Mouse (Mus musculus) mouse embryonic stem cell (cell line): ENCODE data around the gene Sobp.

ENCODE experiments used
- in situ Hi-C, 2 experiments: fragments of 300-500 bp; cut with MboI; formaldehyde crosslinking; loops; 1 replicate in 1 of 2; 3 replicates in 1 of 2; pipeline ENCODE4 v1.14.3; 2019 to 2020; ENCODE audit warnings: low sequenced_read_pairs in 2 of 2, low pct_unique_long_range_greater_than_20kb in 1 of 2, mixed read lengths in 1 of 2; ENCODE audit not compliant: unreplicated experiment in 1 of 2

Sobp gene

GRCm38 (mm10) chr10:43100513-43100912, 73.8 kb downstream of the Sobp start:
- in situ Hi-C loops: no loop called here

- in situ Hi-C loops: no loop called here
Observed at GRCm38 (mm10) chr10:43099229-43099628, 75.1 kb downstream of the Sobp start.

DNA sequence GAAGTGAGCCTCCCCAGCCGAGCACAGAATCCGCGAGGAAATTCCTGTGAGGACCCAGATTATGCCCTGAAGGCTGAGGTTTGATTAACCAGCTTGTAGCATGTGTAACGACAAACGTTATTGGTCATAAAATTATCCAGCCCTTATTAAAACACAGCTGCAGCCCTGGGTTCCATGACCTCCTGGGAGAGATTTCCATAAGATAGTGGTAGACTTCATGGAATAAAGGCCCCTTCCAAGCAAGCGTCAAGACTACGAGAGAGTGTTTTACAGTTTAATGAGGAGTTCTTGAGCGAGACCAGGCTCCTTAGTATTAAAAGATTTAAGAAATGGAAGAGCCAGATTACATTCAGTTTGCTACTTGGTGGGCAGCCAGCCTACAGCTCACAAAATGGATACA, 76.6 kb downstream of the Sobp start:
- in situ Hi-C loops: no loop called here

- in situ Hi-C loops: no loop called here
Observed at GRCm38 (mm10) chr10:43096614-43097013, 77.7 kb downstream of the Sobp start.

GRCm38 (mm10) chr10:43094537-43094936, 79.8 kb downstream of the Sobp start:
- in situ Hi-C loops: no loop called here

DNA sequence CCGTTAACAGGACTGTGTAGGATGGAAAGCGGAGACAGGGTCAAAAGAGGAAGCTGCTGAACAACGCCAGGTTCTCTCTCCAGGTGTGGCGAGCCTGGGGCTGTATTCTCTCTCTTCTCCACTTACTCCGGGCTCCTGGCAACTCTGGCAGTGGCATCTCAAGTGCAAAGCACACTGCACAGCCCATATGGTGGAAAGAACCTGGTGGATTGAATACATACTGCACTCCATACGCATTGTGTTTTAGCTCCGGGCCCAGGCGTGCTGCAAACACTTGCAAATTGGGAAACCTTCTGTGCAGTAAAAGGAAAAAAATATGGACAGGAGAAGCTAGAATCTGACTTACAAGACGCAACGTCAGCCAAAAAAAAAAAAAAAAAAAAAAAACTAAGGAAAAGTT, 80.9 kb downstream of the Sobp start:
- in situ Hi-C loops: no loop called here

DNA sequence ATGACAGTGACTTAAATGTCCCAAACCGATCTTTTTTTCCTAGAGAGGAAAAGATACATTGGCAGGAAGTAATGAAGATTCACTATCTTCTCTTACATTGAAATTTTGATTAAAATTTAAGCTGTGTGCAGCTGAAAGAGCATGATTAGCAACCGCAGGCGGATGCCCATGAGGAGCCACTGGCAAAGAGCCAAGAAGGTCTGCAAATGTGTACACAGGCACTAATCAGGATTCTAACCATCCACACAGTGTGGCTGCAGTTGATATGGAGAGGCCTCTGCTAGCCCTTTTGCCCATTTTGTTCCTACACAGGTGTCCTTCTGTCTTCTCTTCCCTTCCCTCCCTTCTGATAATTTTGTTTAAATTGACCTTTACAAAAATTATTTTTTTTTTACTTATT, 84.3 kb downstream of the Sobp start:
- in situ Hi-C loops: no loop called here

DNA sequence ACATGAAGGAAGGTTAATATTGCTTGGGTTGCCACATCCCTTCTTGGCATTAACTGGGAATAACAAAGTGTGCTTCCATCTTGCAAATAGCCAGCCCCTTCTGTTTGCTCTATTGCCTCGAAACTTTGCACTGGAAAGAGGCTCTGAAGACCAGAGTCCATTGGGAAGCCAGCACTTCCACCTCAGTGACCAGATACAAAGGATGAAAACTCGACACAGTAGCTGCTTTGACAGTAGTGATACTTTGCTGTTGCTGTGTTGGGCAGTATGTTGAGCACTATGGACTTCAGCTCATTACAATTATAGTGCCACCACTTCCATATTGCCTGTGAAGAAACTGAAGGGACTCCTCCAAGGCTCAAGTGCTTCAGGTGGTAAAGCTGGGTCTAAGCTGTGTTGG, 86.9 kb downstream of the Sobp start:
- in situ Hi-C loops: no loop called here

GRCm38 (mm10) chr10:43086888-43087287, 87.4 kb downstream of the Sobp start:
- in situ Hi-C loops: no loop called here

DNA sequence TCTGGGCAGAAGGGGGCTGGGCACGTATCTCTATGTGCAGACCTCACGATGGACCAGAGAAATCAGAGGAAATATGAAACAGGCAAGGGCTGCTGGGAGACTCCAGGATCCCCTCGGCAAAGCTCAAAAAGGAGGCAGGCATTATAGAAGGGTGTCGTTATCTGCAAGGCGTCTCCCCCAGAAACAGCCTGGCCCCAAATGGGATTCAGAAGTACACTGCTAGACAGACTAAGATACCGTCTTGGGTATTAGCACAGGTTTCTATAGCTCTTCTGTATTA, 90.3 kb downstream of the Sobp start:
- in situ Hi-C loops: no loop called here

GRCm38 (mm10) chr10:43083288-43084086, 90.8 kb downstream of the Sobp start:
- in situ Hi-C loops: no loop called here

DNA sequence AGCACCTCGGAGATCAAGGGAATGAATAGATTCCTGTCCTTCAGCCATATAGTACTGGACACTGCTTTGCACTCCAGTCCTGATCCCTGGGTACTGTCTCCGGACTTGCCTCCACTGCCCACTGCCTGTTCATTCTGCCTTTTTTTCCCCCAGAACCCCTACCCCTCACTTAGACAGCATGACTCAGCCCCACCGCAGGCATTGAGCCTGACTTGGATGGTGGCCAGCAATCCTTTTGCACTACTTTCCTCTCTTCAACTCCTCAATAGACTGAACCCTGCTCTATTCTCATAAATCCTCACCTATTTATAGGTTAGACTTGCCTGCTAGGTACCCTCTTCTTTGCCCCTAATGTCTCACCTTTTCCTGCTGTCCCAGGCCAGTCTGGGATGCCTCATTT, 93.0 kb downstream of the Sobp start:
- in situ Hi-C loops: no loop called here

- in situ Hi-C loops: no loop called here
Observed at GRCm38 (mm10) chr10:43075535-43076152, 98.7 kb downstream of the Sobp start.

DNA sequence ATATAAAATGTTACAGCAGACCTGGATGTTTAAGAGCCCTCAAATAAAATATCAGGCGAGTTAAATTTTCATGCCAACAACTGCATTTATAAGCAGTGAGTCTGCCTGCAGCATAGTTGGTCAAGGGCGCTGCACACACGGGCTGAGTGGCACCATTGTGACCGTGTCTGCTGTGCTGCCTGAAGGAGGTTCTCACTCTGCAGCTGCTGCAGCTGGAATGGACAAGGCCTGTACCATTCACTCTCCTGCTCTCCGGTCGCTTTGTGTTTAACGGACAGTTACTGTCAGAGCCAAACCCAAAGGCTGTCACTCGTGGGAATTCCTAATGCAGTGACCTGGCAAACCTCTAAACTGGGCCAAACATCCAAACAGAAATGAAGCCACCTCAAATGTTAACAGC, 101.0 kb downstream of the Sobp start:
- in situ Hi-C loops: no loop called here

DNA sequence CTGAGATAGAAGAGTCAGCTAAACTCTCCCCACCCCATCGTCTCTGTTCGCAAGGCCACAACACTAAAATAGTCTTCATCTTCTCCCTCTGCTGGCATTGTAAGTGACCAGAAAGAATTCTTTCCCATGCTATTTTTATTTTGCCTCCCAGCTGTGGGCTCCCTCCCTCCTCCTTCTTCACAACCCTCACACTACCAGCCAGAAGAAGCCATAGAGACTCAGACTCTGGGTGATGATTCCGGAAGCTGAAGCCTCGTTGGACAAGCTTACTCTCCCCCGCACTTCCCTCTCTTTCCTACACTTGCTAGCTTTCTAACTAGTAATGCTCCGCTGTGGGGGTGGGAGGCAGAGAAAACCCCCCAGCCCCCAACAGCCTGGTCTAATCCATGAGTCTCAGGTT, 103.4 kb downstream of the Sobp start:
- in situ Hi-C loops: no loop called here

- in situ Hi-C loops: no loop called here
Observed at GRCm38 (mm10) chr10:43065331-43065730, 109.0 kb downstream of the Sobp start.

- in situ Hi-C loops: no loop called here
Observed at GRCm38 (mm10) chr10:43061519-43062105, 112.7 kb downstream of the Sobp start.

DNA sequence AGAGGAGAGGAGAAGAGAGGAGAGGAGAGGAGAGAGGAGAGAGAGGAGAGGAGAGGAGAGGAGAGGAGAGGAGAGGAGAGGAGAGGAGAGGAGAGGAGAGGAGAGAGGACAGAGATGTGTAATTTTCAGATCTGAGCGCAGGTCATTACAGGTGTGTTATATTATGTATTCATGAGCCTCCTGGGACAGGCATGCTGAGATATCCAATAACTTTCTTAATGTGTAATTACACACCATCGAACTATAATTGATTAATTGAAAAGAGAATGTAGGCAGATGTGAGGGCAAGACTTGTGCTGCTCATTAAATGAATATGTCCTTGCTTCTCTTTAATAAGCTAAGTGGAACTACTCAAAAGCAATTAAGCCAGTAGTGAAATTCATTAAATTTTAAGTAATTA, 118.9 kb downstream of the Sobp start:
- in situ Hi-C loops: no loop called here

DNA sequence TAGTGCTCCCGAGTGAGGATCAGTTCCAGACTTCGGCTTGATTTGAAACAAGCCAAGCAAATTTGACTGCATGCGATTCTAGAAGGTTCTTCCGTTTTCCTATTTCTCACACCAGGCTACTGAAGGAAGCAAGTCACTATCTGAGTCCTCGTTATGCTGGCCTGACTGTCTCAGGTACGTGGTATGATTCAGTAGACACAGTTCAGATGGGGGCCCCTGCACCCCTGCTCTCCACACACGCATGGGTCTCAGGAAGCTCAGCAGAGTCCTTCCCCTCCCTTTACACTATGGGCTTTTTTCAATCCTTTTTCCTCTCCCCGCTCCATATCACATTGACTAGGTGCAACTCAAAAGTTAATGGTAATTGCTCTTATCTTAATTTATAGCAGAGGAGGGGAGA, 119.6 kb downstream of the Sobp start:
- in situ Hi-C loops: no loop called here

DNA sequence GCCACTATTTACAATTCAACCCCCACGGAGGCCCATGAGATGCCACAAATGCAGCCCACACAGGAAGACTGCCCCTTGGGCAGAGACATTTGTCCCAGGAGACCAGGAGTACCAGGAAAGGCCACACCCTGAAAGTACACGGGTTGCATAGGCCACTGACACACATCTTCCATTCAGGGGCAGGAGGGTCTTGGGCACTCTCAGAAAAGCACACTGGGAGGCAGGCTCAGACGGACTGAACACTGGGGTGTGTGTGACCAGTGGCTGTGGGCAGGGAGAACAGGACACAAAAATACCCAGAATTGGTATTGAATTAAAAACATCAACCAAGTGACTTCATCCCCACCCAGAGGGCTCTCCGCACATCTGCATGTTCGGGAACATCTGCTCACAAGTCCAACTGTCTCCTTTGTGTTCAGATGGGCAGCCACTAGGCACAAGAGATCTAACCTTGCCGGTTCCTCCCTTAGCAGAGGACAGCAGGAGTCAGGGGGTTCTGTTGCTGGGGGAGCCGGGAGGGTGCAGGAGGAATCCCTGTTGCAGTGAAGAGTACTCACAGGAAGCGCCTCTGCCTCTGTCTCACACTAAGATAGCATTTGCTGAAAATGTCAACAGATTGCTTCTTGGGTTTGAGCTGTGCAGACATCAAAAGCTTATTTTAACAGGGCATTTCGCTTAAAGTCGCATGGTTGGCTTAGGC, 120.3 kb downstream of the Sobp start:
- in situ Hi-C loops: no loop called here
